Mouse (Mus musculus): ENCODE data around the gene Tns1.

- TF ChIP-seq CTCF (conservative IDR thresholded peaks at IDR 0.05; ENCODE audit: low read length) = no peak
- TF ChIP-seq NANOG (IDR thresholded peaks at IDR 0.05; ENCODE audit: borderline replicate concordance, low read length) = no peak
- no peak for TF ChIP-seq POU5F1 (IDR thresholded peaks at IDR 0.05; ENCODE audit: borderline replicate concordance, low read length)
Measured at GRCm38 (mm10) chr1:74156381-74156910, 32.2 kb upstream of the Tns1 start.

Data from E14TG2a.4 (cell line).